Mouse (Mus musculus): ENCODE results near the gene Pnkd. TPM values are rescaled to one million over a fixed set of nuclear protein-coding genes. Genes with fewer than 3 reads are reported as not detected.
"Not testable (repeated sequence)": the region's sequence is repeated elsewhere in the genome, so short reads cannot be mapped to it uniquely, and the experiment has no call there.

Pnkd gene
- total RNA-seq, 2 experiments from 2014 or later: 116 to 139 TPM

- peak; percentile 62 for DNase-seq
These were observed 105.1 kb downstream of the Pnkd start for GRCm38 (mm10) chr1:74389831-74390286.

- DNase-seq: peak; percentile 76
These were observed 105.7 kb downstream of the Pnkd start for GRCm38 (mm10) chr1:74390287-74390906.

- peak; percentile 98 for DNase-seq
These were observed 106.4 kb downstream of the Pnkd start, which contains the start of gene Ctdsp1 for GRCm38 (mm10) chr1:74390924-74391748. Ctdsp1 (plus strand) TSS chr1:74391509.

DNA sequence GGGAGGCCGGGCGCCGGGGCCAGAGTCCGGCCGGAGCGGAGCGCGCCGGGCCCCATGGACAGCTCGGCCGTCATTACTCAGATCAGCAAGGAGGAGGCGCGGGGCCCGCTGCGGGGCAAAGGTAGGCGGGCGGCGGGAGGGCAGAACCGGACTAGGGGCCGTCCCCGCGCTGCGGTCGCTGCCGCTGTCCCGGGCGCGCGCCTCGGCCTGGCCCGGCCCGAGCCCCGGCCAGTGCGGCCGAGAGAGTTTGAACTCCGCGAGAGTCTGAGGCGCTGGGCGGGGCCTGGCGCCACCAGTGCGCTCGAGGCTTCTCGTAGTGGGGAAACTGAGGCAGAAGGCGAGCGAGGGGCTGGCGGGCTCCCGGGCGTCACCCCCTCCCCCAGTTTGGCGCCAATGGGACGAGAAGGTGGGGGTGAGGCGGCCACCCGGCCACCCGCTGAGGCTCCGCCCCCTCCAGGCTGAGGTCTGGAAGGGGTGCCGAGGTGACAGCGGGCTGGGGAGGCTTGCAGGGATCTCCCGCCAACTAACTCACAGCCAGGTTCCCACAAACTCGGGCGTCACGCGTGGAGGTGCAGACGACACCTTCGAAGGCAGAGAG is 107.2 kb downstream of the Pnkd start:
- peak; percentile 89 for DNase-seq

GRCm38 (mm10) chr1:74392446-74392994 is 107.8 kb downstream of the Pnkd start:
- DNase-seq: peak; percentile 57

GRCm38 (mm10) chr1:74393010-74393409 is 108.3 kb downstream of the Pnkd start:
- no peak for DNase-seq

- DNase-seq: no peak
These were observed 109.0 kb downstream of the Pnkd start for GRCm38 (mm10) chr1:74393697-74394096.

DNA sequence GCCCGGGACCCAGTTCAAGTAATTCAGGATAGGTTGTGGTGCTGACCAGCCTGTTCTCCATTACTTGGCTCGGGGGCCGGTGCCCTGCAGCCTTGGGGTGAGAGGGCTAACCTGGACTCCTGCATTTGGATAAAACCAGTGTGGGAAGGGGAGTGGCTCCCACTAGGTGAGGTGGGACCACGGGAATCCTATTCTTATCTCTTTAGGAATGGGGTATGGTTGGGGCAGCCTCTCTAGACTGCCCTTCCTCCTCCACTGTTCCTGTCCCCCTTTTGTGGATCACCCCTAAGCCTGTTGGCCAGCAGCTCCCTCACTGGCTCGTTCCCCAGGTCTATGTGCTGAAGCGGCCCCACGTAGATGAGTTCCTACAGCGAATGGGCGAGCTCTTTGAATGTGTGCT is 109.6 kb downstream of the Pnkd start:
- DNase-seq: no peak

- DNase-seq: no peak
These were observed 110.1 kb downstream of the Pnkd start for GRCm38 (mm10) chr1:74394858-74395257.

DNA sequence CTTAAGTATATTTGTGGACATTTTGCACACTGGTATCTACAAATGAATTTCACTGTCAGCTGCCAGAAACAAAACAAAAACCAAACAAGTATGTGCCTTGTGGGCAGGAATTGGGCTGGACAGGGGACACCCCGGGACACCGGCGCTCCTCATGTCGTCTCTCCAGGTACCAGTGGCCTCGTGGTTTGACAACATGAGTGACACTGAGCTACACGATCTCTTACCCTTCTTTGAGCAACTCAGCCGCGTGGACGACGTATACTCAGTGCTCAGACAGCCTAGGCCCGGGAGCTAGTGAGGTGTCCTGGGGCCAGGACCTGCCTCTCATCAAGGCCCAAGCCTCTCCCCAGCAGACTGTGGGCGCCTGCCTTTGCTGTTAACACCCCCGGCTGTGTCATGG is 110.6 kb downstream of the Pnkd start:
- DNase-seq: no peak

GRCm38 (mm10) chr1:74396456-74397222 is 111.9 kb downstream of the Pnkd start:
- DNase-seq: not testable (repeated sequence)

GRCm38 (mm10) chr1:74397268-74397918 is 112.7 kb downstream of the Pnkd start:
- DNase-seq: peak; percentile 100

DNA sequence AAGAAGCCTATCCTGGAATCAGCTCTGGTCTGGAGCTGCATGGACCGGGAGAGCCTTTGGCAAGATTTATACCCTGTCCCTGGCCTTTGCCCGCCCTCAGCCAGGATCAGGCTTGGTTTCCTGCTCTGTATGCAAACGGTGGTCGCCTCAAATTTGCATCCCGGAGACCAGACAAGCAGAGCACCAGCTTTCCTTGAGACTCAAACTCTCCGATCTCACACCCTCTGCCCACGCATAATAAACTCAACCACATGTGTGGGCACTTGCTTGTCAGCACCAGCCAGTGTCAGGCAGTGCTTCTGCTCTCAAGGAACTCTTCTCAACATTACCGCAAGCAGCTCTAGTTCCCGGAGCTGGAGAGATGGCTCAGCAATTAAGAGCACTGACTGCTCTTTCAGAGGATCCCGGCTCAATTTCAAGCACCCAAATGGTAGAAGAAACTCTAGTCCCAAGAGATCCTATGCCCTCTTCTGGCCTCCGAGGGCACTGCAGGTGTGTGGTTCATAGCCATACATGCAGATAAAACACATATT is 113.3 kb downstream of the Pnkd start:
- peak; percentile 81 for DNase-seq

DNA sequence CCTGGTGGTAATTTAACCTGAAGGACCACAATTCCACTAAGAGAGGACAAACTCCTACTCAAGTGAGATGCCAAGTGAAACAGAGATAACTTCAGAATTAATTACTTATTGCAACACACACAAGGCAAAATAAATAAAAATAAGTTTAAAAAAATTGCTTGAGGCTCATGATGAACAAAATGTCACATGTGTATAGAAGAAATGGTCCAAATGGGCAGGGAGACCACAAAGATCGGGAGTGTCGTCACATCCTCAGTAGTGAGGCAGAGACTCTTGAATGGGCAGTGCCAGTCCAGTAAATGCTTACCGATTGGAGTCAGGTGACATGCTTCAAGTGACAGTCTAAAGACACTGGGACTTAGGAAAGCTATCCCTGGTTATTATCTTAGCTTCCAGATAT is 115.8 kb downstream of the Pnkd start:
- DNase-seq: no peak

DNA sequence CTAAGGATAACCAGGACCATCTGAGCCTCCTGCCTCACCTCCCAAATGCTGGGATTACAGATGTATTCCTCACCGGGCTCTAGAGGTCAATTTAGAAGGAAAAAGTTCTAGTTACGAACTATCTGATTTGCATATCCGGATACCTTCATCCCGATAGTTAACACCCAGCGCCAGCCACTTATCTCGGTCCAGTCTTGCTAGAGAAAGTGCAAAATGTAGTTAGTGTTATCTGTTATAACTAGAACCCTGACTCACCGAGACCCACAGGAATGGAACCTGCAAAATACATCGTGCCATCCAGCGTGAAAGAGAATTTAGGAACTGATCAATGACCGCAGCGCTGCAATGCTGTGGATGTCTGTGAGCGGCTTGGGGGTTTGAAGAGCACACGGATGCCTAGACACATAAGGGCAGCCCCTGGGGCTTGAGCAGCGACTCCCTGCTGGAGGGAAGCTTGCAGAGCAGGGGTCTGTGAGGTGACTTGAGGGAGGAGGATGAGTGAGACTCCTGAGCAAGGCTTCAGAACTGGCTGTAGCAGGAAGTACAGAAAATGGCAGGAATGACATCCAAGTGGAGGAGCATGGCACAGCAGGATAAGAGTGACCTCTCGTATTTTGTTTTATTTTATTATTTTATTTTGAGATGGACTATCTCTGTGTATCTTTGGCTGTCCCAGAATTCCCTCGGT is 116.4 kb downstream of the Pnkd start:
- DNase-seq: no peak

Small RNA genes lying within 50 kb of the gene (microRNA-seq; reads per million reads assigned to microRNA genes)
- 23,450 reads per million, percentile 97 among the genes with 10 or more reads in this experiment for gene Mir26b

Other genes starting within 250 kb of the Pnkd start
- gene Tns1, start 160.5 kb upstream of the Pnkd start, total RNA-seq (2021): 100 to 1,000 TPM; 284 to 309 TPM
- gene Rufy4, start 159.4 kb upstream of the Pnkd start, total RNA-seq (2021): 1 to 10 TPM; 3.4 to 4.3 TPM
- gene Cxcr2, start 130.9 kb upstream of the Pnkd start, total RNA-seq (2021): 1 to 10 TPM in 1 of 2 experiments, under 1 TPM in 1; 0.48 to 1.6 TPM
- gene Cxcr1, start 90.3 kb upstream of the Pnkd start, total RNA-seq (2021): not detected
- 100 to 1,000 TPM; 186 TPM for gene Arpc2, start 48.8 kb upstream of the Pnkd start, total RNA-seq (2021)
- gene Gpbar1, start 6.4 kb upstream of the Pnkd start, total RNA-seq (2021): under 1 TPM in 1 of 2 experiments, not detected in 1; 0.24 TPM
- 100 to 1,000 TPM; 151 to 159 TPM for gene Aamp, start 192 bp upstream of the Pnkd start, total RNA-seq (2021)
- gene Tmbim1, start 20.7 kb downstream of the Pnkd start, total RNA-seq (2021): 10 to 100 TPM; 63.6 to 68.8 TPM
- under 1 TPM; 0.33 to 0.45 TPM for gene Catip, start 77.2 kb downstream of the Pnkd start, total RNA-seq (2021)
- gene Slc11a1, start 90.3 kb downstream of the Pnkd start, total RNA-seq (2021): 1 to 10 TPM; 8.2 to 8.9 TPM
- 100 to 1,000 TPM; 132 to 142 TPM for gene Ctdsp1, start 106.6 kb downstream of the Pnkd start, total RNA-seq (2021)
- gene Vil1, start 124.4 kb downstream of the Pnkd start, total RNA-seq (2021): 1 to 10 TPM; 2.6 to 2.9 TPM
- gene Cnot9, start 221.1 kb downstream of the Pnkd start, total RNA-seq (2021): 10 to 100 TPM; 31.7 to 35.0 TPM

Measured in adrenal gland, postnatal 10 days (tissue).